Mouse (Mus musculus): ENCODE measurements at regions not wholly inside any gene's neighbourhood (a gene's known extent, or its start where the extent isn't known, plus 50 kb on each side); places are given as distances from the start of the nearest gene placed in this dataset.

DNA sequence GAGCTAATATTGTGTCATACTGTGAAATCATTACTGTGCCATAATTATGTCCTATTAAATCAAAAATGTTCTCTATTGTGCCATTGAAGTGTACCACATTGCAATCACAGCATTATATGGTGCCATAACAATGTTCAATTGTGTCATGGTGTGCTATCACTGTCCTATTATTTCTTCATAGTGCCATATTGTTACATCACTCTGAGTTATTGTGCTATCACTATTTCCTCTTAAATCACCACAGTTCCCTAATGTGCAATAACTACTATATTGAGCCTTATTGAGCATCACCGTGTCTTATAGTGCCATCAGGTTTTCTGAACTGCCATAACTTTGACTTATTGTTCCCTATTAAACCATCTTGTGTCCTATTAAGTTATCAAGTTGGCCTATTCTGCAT lies 299.7 kb downstream of the Slco6d1 start:
- Histone ChIP-seq H3K4me2 (ENCODE audit: low read depth, low read length) (no peak overlapping the region), H3K4me1 (ENCODE audit: insufficient read depth, low read length) (no peaks in the 10 kb centered on the region), H3K36me3 (ENCODE audit: insufficient read depth, low read length) (no peaks in the 10 kb centered on the region), H3K4me3 (ENCODE audit: low read length) (no peak overlapping the region), H3K9me3 (ENCODE audit: low read length) (no peaks in the 10 kb centered on the region), H3K27me3 (ENCODE audit: insufficient read depth, low read length) (no peaks in the 10 kb centered on the region), H3K27ac (no peak overlapping the region), H3K9ac (replicated peaks; ENCODE audit: low read length) (no peak overlapping the region)
- TF ChIP-seq CTCF (IDR thresholded peaks at IDR 0.05; ENCODE audit: low read depth), result no peak
- 97% methylated on average over 1 of the region's 1 CpGs for WGBS
- DNase-seq (ENCODE audit: low spot score), result no peak
- ATAC-seq, result no peak

DNA sequence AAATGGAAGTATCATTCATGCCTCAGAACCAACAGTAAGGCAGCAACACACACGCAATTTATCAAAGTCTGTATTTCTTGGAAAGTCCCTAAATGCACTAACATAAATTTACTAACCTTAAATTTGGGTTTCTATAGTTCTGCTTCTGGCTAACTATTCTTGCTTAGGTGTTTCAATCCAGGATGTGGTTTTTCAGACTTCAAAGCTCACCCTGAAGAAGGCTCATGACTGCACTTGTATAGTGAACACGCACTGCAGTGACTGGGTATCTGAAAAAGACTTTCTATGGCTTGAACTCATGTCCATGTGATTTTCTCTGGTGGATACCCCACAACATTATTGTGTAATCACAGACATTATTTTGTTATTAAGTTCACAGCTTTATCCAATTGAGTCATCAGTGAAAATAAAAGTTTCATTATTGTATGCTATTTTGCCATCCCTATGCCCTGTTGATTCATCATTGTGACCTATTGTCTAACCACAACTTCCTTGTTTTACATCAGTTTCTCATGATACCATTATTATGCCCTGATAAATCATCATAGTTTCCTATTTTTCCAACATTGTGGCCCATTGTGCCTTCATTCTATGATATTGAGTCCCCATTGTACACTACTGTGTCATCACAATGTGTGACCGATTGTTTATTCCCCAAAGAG lies 306.6 kb downstream of the Slco6d1 start:
- no peaks in the 10 kb centered on the region for H3K27me3 ChIP-seq (ENCODE audit: insufficient read depth, low read length)
- no peaks in the 10 kb centered on the region for H3K9me3 ChIP-seq (ENCODE audit: low read length)
- ATAC-seq, result no peak
- no peak overlapping the region for H3K27ac ChIP-seq
- DNase-seq (ENCODE audit: low spot score), result no peak
- no peak overlapping the region for H3K4me2 ChIP-seq (ENCODE audit: low read depth, low read length)
- H3K4me1 ChIP-seq (ENCODE audit: insufficient read depth, low read length), result no peaks in the 10 kb centered on the region
- H3K36me3 ChIP-seq (ENCODE audit: insufficient read depth, low read length), result no peaks in the 10 kb centered on the region
- no peak overlapping the region for H3K9ac ChIP-seq (replicated peaks; ENCODE audit: low read length)
- no peak for TF ChIP-seq CTCF (IDR thresholded peaks at IDR 0.05; ENCODE audit: low read depth)
- WGBS, result 93% methylated on average over 3 of the region's 3 CpGs
- H3K4me3 ChIP-seq (ENCODE audit: low read length), result no peak overlapping the region

DNA sequence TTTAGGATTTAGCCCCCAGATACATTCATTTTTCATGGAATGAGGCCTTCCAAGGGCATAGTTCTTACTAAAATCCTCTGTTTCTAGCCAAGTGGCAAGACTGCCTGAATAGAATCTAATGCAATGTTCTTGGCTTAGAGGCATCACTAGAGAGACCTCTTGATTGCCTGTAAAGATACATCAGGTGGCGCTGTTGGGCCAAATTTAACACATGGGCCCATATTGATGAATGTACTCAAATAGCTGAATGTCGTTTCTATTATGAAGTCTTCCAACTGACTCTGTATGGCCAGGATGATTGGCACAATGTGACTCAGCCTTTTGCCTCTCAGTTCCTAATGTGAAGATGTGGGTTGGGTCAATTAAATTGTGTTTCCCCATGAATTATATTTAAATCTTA lies 328.0 kb downstream of the Slco6d1 start:
- ATAC-seq (peak; percentile 70), DNase-seq (ENCODE audit: low spot score) (peak; percentile 86)
- TF ChIP-seq CTCF (IDR thresholded peaks at IDR 0.05; ENCODE audit: low read depth), result peak; percentile 75
- WGBS, result 5% methylated on average over 2 of the region's 2 CpGs
- Histone ChIP-seq H3K4me3 (ENCODE audit: low read length) (no peak overlapping the region), H3K9ac (replicated peaks; ENCODE audit: low read length) (no peak overlapping the region), H3K4me2 (ENCODE audit: low read depth, low read length) (no peak overlapping the region), H3K36me3 (ENCODE audit: insufficient read depth, low read length) (no peaks in the 10 kb centered on the region), H3K9me3 (ENCODE audit: low read length) (no peaks in the 10 kb centered on the region), H3K27me3 (ENCODE audit: insufficient read depth, low read length) (no peaks in the 10 kb centered on the region), H3K4me1 (ENCODE audit: insufficient read depth, low read length) (no peaks in the 10 kb centered on the region), H3K27ac (no peak overlapping the region)

DNA sequence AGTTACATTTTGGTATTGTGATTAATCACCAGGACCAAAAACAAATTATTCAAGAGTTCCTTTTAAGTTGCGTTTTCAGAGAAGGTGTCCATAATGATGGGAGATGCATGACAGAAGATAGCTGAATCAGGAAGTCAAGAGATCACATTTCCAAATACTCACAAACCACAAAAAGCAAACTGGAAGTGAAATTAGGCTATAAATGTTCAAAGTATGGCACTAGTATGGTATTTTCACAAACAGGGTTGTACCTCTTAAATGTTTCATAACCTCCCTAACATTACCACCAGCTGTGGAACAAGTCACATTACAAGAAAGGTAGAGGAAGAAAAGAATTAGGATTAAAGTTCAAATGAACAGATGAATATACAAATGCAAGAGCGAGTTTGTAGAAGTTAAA lies 367.6 kb downstream of the Slco6d1 start:
- no peak overlapping the region for H3K4me3 ChIP-seq (ENCODE audit: low read length)
- H3K27ac ChIP-seq, result no peak overlapping the region
- WGBS, result 93% methylated on average over 2 of the region's 2 CpGs
- H3K4me2 ChIP-seq (ENCODE audit: low read depth, low read length), result no peak overlapping the region
- H3K27me3 ChIP-seq (ENCODE audit: insufficient read depth, low read length), result no peaks in the 10 kb centered on the region
- H3K9me3 ChIP-seq (ENCODE audit: low read length), result no peaks in the 10 kb centered on the region
- H3K36me3 ChIP-seq (ENCODE audit: insufficient read depth, low read length), result no peaks in the 10 kb centered on the region
- ATAC-seq (no peak), DNase-seq (ENCODE audit: low spot score) (no peak)
- no peaks in the 10 kb centered on the region for H3K4me1 ChIP-seq (ENCODE audit: insufficient read depth, low read length)
- no peak for TF ChIP-seq CTCF (IDR thresholded peaks at IDR 0.05; ENCODE audit: low read depth)
- no peak overlapping the region for H3K9ac ChIP-seq (replicated peaks; ENCODE audit: low read length)

DNA sequence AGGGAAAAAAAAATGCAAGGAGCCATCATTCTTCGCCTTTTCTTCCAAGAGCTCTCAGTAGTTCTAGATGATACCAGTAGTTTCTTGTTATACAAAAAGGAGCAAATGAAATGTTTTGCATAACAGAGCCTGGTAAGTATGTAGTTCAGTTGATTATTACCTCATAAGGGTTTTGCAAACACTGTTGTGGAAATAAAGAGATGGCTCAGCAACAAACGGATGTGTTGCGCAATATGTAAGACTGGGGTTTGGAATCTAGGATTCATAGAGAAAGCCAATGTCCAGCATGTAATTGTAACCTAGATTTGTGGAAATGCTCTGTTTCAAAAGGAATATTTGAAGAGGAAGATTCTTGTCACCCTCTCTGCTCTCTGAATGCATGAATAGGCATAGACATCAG lies 372.4 kb downstream of the Slco6d1 start:
- Histone ChIP-seq H3K36me3 (ENCODE audit: insufficient read depth, low read length) (no peaks in the 10 kb centered on the region), H3K9ac (replicated peaks; ENCODE audit: low read length) (no peak overlapping the region), H3K4me1 (ENCODE audit: insufficient read depth, low read length) (no peaks in the 10 kb centered on the region), H3K9me3 (ENCODE audit: low read length) (no peaks in the 10 kb centered on the region), H3K27me3 (ENCODE audit: insufficient read depth, low read length) (no peaks in the 10 kb centered on the region), H3K4me2 (ENCODE audit: low read depth, low read length) (no peak overlapping the region), H3K27ac (no peak overlapping the region), H3K4me3 (ENCODE audit: low read length) (no peak overlapping the region)
- DNase-seq (ENCODE audit: low spot score), result no peak
- TF ChIP-seq CTCF (IDR thresholded peaks at IDR 0.05; ENCODE audit: low read depth), result no peak
- no peak for ATAC-seq
- 95% methylated on average over 3 of the region's 3 CpGs for WGBS

DNA sequence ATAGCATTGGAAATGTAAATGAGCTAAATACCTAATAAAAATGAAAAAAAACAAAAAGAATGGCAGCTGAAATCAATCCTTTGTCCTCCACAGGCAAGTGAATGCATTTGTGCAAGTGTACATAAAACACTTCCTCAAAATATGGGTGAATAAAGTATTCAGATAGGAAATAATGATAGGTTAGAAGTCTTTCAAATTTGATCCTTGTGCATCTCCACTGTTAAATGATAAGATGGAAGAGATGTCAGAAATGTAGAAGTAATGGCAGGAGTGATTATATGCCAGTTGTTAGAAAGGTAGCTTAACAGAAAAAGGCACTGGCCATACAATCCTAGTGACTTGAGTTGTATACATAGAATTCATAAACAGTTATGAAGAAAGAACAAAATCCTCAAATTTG lies 391.6 kb downstream of the Slco6d1 start:
- Histone ChIP-seq H3K36me3 (ENCODE audit: insufficient read depth, low read length) (no peaks in the 10 kb centered on the region), H3K4me1 (ENCODE audit: insufficient read depth, low read length) (no peaks in the 10 kb centered on the region), H3K9me3 (ENCODE audit: low read length) (no peaks in the 10 kb centered on the region), H3K27ac (no peak overlapping the region), H3K9ac (replicated peaks; ENCODE audit: low read length) (no peak overlapping the region), H3K4me2 (ENCODE audit: low read depth, low read length) (no peak overlapping the region), H3K27me3 (ENCODE audit: insufficient read depth, low read length) (no peaks in the 10 kb centered on the region), H3K4me3 (ENCODE audit: low read length) (no peak overlapping the region)
- ATAC-seq, result no peak
- no peak for TF ChIP-seq CTCF (IDR thresholded peaks at IDR 0.05; ENCODE audit: low read depth)
- DNase-seq (ENCODE audit: low spot score), result no peak

DNA sequence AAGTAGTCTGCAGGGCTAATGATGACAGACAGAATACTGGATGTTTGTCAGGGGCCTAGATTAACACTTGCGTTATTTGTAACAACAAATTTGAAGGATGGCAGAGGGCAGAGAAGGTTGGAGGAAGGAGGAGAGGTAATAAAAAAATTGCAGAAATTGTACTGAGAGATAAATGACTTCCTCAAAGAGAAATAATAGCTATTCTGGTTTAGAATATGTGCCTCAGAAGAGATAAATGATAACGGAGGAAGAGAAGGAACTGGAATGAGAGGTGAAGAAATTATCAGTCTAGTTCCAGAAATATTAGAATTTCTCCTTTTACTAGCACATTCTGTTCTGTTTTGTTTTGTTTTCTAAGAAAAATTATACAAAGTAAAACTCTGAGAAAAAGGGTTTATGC lies 393.1 kb downstream of the Slco6d1 start:
- Histone ChIP-seq H3K27me3 (ENCODE audit: insufficient read depth, low read length) (no peaks in the 10 kb centered on the region), H3K36me3 (ENCODE audit: insufficient read depth, low read length) (no peaks in the 10 kb centered on the region), H3K9me3 (ENCODE audit: low read length) (no peaks in the 10 kb centered on the region), H3K27ac (no peak overlapping the region), H3K4me3 (ENCODE audit: low read length) (no peak overlapping the region), H3K9ac (replicated peaks; ENCODE audit: low read length) (no peak overlapping the region), H3K4me2 (ENCODE audit: low read depth, low read length) (no peak overlapping the region), H3K4me1 (ENCODE audit: insufficient read depth, low read length) (no peaks in the 10 kb centered on the region)
- WGBS, result 88% methylated on average over 2 of the region's 2 CpGs
- ATAC-seq (no peak), DNase-seq (ENCODE audit: low spot score) (no peak)
- TF ChIP-seq CTCF (IDR thresholded peaks at IDR 0.05; ENCODE audit: low read depth), result no peak

All from hindbrain, postnatal 0 days (tissue).